Mouse (Mus musculus): ENCODE data around the gene Notum. TPM values are rescaled to one million over a fixed set of nuclear protein-coding genes. Genes with fewer than 3 reads are reported as not detected.
"Not testable (repeated sequence)": the region's sequence is repeated elsewhere in the genome, so short reads cannot be mapped to it uniquely, and the experiment has no call there.

The Notum gene
- polyA plus RNA-seq (2017; shearing (Covaris generic)) = not detected

DNA sequence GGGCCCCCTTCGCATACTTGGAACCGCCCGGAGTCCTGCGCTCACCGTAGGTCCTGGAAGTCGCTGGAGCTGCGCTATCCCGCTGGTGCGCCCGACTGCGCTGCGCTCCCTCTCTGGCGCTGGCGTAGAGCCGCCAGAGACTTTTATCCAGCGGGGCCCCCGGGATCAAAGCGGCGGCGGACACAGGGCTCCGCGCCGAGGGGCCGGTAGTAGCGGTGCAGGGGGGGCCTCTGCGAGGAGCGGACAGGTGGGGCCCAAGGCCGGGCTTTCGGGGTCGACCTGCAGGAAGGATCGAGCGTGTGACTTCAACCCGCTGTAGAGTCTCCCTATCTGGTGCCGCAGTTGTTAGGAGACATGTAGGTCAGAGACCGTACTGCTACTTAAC is at the start of gene Notum:
Gene Notum, minus strand, starts transcription at position 100 of the 385 bp plus-strand sequence.
- no peak for ATAC-seq

DNA sequence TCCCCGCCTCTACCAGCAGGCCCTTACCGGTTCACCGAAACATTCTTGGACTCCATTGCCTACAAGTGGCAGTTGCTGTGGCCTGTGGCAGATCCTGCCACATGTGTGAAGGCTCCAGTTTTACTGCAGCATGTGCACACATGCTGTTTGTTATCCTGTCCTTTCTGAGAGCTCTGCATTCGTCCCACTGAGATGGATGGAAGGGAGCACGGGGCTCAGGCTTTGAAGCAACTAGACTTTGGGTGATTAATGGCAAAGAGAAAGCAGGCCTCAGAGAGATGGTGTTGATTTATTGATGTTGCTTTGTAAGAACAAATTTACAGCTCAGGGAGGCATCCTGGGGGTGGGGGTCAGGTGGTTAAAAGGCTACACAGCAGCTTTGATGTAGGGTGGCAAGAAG is 49.7 kb upstream of the Notum start:
- ATAC-seq = no peak

DNA sequence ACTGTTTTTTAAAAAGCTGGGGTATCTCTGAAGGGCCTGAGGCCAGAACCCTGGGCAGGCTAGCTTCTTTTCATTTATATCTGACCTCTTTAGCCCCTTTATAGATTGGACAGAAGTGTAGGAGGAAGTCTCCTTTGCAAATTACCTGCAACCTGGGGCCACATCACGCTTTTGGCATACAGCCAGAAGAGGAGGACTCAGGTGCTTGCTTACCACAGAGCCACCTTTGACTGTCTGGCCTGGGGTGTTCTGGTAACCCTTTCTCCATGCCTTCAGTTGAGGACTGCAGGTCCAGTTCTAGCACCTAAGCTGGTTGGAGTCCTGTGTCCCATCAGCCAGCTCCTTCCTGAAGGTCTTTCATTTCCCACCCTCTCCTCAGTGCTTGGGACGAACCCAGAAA is 48.6 kb upstream of the Notum start:
- ATAC-seq = no peak

DNA sequence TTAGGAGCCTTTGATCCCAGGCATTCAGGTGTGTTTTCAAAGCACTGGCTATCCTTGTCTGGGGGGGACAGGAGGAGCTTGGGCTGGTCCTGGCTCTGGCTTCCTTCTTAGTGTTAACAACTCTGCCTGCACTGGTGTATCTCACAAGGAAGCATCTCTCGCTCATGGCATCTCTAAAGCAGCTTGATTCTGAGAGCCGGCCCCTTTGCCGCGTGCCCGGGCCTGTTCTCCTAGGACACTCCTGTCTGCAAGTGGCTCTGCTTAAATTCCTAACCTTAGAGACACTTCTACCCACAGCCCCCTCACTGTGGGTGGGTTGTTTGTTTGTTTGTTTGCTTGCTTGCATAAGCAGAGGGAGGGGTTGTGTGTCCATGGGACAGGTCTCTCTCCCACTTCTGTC is 47.0 kb upstream of the Notum start:
- ATAC-seq = no peak

DNA sequence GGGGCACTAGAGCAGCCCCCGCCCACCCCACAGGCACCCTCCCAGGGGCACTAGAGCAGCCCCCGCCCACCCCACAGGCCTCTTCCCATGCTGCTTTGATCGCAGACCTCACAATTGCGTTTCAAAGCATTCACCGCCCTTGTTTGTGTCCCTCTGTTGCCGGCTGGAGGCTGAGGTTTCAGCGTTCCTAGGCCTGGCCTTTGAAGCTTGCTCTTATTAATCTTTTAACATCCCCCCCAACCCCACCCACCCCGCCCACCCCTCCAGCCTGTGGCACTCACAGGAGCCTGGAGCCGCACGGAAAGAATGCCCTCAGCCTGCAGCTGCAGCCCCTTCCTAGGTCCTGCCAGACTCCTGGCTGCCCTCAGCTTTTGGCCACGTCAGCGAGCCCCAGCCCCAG is 46.2 kb upstream of the Notum start:
- no peak for ATAC-seq

DNA sequence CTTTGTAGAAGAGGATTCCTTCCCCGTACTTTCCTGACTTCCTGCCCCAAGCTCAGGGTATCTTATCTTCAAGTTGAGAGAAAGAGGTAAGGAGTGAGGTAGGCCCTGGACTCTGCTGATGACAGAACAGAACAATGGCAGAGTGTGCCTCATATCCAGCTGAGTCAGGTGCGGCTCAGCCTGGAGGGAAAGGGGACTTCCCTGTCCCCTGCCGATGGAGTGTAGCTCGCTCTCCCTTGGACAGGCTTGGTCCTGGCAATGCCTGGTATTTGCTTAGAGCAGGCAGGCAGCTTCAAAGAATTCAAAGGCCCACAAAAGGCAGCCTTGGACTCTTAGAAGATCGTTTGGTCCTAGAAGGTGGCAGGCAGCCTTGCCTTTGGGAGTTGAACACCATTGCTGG is 45.1 kb upstream of the Notum start:
- ATAC-seq = no peak

DNA sequence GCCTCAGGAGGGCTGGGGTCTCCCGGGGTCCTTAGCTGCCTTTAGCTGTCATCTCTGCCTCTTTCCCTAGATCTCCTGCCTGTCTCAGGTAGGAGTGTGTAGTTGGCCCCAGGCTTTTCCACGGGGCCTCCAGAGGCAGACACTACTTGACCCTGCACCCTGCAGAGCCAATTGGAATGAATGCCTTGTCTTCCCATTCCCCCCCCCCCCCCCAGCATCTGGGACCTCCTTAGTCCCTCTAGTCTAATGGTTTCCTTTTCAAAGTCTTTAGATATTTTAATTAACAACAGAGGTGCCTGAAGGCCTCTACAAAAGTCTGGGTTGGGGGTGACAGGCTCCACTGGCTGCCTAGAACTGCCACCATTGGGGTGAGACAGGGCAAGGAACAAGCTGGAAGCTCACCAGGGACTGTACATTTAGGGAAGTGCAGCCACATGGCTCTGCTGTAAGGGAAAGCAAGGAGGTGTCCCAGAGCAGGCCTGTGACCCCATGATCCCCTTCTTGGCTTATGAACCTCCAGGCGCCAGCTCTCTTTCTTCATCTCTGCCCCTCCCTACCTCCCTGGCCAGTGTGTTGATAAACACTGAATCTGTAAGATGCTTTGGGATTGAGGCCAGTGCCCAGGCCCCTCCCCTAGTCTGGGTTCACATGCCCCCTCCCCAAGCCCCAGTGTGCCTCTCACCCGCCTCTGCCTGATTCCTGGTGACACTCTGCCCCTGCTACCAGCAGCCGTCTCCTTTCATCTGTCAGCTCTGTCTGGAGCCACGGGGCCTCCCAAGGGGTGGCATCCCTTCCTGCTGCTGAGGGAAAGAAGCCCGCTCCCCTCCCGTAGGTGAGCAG is 43.7 kb upstream of the Notum start:
- no peak for ATAC-seq

DNA sequence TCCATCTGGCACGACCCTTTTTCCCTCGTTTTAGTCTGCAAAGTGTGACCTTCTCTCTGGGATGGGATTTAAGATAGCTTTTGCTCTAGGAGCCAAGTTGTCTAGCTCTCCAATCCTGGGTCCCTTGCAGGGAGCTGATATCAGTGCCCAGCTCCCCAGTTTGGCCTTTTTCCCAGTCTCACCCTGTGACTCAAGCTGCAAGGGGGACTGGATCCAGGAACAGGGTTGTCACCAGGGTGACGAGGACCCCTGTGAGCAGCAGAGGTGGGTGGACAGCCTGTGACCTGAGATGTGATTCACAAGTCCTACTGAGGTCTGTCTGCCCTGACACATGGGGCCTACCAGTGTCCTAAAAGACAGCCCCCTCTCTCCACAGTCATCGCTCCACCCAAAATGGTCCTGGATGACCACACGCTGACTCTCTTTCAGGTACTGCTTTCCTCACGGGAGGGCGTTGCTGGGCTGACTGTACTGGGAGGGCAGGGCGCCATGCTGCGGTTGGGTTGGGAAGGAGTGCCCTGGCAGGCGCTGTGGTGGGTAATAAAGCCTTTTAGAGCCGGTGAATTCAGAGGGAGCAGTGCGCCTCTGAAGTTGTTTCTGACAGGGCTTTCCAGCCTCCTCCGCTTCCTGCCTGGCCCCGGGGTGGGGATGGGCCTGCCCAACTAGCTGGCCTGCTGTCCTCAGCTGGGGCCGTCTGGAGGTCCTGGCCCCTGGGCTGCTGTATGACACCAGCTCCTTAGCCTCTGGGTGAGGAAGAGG is 42.9 kb upstream of the Notum start:
- no peak for ATAC-seq

DNA sequence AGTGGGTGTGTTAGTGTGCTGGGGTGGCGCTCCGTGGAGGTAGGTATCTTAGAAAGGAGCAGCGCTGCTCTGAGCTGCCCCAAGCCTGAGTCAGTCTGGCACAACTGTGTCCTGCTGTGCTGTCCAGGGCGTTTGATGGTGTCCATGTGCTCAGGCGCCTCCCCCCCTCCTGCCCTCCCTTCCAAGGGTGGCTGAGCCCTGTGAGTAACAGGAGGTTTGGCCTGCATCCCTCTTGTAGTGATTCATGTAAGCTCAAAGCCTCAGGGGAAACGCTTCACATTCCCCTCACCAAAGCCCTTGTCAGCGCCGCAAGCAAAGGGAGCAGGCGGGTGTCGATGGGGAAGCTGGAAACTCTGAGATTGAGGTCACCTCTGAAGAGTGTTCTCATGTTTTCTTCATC is 36.8 kb upstream of the Notum start:
- no peak for ATAC-seq

DNA sequence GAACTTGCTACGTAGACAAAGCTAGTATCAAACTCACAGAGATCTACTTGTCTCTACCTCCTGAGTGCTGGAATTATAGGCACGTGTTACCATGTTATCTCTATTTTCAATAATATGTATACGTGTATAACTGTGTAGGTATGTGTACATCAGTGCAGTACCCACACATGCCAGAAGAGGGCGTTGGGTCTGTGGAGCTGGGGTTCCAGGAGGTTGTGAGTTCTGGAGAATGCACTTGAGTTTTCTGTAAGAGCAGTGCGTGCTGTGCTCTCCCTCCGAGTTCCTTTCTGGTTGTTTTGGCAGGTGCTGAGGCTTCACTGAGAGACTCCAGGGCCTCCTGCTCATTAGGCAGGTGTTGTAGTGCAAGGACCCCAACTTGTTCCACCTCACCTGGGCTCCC is 35.6 kb upstream of the Notum start:
- ATAC-seq = no peak

DNA sequence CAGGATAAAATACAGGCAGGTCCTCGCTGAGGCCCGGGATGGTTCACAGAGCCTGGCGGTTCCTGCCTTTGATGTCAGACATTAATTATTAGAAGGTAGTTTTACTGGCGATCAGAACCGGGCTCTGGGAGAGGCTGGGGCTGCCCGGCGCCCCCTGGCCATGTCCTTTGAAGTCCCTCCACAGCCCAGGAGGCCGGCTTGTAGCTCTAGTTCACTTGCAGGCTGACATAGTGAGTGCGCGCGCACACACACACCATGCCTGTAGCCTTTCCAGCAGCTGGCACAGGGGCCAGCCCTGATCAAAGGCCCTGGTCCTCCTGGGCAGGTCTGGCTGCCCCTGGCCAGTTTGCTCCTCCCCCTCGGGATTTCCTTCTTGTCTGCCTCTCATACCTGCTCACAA is 34.7 kb upstream of the Notum start:
- no peak for ATAC-seq

DNA sequence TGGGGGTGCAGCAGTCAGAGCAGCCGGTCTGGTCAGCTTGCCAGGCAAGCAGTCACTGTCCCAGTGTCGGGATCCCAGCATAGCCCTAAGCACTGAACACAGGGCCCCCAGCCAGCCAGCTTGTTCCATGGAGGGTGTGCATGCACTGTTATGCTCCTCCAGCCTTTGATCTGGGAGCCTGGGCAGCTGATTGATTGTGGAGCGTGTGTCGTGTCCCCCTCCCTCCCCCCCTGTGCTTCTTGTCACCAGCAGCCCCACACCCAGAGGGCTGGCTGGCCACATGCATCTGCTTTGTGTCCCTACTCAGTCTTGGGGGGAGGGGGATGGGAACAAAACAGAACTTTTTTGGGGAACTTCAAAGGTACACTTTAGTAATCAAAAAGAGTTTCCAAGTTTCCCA is 34.2 kb upstream of the Notum start:
- no peak for ATAC-seq

DNA sequence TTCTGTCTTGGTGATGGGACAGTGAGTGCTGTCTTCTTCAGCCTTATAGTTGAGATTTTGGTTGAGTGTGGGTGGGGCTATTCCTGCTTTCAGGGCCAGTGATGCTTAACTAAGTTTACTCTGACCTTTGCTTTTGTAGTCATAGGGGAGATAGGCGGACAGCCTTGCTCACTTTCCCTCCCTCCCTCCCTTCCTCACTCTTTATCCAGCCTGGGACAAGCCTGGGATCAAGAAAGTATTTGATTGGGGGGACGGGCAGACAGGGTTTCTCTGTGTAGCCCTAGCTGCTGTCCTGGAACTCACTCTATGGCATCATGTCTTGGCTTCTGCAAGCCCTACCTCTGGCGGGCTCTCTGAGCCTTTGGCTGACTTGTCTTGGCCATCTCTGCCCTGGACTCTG is 32.5 kb upstream of the Notum start:
- ATAC-seq = no peak

DNA sequence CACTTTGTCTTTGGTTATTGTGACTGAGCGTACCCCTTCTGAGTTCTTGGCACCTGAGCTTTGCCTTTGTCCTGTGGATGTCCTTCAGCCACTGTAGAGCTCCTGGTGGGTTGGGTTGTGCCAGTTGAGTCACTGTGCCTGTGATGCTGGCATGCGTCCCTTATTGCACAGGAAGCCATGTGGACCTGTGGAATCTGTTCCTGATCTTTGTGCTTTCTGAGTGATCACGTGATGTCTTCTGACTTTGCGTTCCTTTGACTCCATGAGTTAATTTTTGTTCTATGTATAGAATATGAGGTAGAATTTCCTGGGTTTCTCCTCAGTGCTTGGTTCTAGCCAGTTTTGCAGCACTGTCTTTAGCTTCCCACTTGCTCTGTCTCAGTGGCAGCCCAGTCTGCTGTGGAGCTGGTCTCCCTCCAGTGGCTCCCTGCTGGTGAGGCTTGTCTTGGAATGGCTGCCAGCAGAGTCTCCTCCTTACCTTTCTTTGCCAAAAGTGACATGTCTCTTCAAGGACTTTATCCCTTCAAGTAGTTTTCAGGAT is 31.6 kb upstream of the Notum start:
- no peak for ATAC-seq

DNA sequence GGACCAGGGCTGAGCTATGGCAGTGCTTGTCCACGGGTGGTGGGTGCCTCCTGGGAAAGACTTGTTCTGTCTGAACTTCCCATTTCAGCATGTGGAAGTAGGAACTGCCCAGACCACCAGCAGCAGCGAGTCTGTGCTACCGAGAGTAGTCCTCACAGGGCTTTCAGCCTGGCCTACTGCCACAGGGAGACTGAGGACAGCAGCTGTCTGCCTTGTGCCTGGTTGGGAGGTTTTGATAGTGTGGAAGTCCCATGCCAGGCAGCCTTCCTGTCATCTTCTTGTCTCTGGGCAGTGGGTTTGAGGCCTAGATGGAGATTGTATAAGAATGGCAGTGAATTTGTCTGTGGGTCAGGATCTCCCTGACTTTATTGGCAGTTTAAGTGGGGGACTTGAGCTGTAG is 28.4 kb upstream of the Notum start:
- no peak for ATAC-seq

DNA sequence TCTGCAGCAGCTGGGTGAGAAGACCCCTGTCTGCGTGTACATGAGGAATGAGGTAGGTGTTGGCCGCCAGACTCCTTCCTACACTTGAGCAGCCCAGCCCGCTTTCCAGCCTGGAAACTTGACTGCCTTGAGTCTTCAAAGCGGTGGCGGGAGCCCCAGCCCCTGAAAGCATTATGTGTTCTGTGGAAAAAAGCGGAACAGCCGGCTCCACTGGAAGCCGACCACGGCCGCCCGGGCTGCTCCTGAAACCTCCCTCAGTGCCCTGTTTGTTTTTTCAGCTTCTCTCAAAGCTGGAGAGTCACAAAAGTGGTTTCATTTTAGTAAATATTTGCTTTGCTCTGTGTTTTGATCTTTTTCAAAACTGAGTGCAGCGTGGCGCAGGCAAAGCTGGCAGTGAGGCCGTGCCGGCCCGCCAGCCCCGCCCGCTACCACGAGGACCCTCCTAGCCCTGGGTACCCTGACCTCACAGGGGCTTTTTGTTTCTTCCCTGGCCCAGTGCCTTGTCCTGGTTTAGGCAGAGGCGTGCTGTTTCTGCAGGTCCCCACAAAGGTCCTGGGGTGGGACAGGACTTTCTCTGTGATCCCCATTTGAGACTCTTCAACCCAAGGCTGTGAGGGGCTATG is 25.8 kb upstream of the Notum start:
- no peak for ATAC-seq

DNA sequence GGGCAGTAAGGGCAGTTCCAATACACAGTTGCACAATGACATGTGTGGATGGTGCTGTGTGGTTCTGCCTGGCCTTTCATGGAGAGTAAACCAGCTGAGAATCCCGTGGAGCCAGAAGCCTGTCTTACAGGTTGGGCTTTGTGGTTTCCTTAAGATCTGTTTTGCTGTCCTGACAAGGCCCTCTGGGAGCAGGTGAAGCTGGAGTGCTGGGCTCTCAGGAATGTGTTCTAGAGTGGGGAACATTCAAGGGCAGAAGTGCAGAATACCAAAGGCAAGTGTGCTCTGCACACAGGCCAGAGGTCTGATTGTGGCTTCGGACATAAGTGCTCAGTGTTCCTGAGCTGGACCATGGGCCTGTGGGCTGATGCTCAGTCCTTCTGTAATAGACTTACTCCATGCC is 23.7 kb upstream of the Notum start:
- ATAC-seq = no peak

DNA sequence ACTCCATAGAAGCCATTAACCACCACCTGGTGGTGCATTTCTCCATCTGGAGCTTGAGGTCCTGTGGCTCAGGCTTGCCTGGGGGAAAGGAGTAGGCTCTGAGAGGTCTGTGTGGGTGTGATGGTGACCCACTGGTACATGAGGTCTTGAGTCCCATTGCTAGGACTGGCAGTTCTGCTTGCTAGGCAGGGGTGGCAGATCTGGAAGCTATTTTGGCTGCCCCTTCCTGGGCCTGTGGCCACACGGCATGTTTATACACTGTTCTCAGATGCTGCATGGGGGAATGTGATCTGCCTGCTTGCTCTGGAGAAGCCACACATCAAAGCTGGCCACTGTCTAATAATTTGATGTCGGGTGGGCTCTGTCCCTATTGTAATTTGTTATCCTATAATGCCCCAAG is 23.1 kb upstream of the Notum start:
- ATAC-seq = no peak

DNA sequence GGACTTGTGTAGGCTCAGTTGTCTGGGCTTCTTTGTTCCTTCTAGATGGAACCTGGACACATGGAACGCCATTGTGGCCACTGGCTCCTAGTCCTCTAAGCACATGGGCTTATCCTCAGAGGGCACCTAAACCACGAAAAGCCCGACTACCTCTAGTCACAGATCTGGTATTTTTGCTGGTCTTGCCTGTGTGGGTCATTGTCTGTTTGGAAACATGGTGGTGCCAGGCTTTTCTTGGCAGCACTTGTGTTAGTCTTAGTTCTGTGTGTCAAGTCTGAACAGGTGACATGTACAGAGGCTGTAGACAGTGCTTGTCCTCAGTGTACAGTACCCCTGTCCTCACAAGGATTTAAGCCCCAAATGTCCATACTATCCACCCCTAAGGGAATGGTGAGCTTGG is 22.6 kb upstream of the Notum start:
- ATAC-seq = no peak

DNA sequence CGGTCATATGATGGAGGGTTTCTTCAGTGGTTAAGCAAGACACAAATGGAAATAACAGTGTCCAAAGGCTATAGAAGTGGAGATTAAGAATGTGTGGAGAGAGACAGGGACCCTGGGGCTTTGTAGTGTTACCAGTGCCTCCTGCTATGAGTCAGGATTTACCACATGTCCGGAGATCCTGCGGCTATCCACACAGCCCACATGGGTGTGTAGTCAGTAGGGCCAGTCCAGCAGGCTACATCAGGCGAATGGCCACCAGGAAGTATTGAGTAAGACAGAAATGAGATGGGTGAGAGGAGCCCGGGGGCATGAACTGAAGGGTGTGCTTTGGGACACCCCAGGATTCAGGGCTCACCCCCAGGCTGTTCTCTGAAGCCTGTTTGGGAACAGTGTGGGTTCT is 21.7 kb upstream of the Notum start:
- ATAC-seq = no peak

DNA sequence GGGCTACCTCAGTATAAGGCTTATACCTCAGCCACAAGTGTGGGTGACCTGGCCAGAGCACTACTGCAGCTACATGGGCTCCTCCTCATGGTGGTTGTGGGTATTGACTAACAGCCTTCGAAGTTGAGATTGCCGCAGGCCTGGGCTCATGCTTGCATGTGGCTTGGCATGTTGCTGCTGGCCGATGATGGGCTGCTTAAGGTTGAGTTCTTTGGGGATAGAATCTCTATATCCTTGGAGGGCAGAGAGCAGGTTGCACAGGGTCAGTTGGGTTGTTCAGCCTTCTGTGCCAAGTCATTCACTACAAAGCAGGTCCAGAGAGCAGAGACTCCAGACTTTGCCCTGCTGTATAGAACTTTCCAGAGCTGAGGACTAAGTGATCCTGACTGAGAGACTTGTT is 18.9 kb upstream of the Notum start:
- ATAC-seq = peak; percentile 32

DNA sequence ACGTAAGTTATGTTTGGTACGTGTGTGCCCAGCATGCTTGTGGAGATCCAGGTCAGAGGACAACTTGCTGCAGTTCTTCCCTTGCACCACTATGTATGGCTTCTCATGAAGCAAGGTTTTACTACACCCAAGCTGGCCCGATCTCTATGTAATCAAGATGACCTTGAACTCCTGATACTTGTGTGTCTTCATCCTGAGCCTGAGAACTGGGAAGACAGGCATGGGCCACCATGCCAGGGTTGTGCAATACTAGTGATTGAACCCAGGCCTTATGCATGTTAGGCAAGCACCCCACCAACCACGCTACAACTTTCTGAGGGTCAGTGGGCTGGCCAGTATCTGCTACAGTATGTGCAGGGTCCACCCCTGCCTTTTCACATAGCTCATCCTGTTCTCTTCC is 16.0 kb upstream of the Notum start:
- ATAC-seq = no peak

DNA sequence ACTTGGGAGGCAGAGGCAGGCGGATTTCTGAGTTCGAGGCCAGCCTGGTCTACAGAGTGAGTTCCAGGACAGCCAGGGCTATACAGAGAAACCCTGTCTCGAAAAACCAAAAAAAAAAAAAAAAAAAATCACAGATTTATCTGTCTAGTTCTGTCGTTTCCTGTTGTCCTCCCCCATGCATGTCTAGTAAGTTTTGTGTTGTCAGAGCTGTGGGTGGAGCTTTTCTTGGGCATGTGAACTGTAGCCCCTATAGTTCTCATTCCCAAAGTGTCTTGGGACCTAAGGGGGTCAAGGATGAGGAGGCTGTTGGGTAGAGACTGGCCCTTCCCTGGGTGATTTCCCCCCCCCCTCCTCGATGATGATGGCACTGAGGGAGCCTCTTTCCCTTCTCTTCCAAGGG is 14.9 kb upstream of the Notum start:
- not testable (repeated sequence) for ATAC-seq

Measured in CD4-positive, CD25-positive, alpha-beta regulatory T cell, adult 4 months (primary cell).